Mouse (Mus musculus): ENCODE data around the gene Mkrn3. TPM values are rescaled to one million over a fixed set of nuclear protein-coding genes. Genes with fewer than 3 reads are reported as not detected.

The Mkrn3 gene
- 0.31 and 0.48 TPM in 2 replicates for polyA plus RNA-seq (2015; fragmentation: Nextera tagmentation; extraction: Ambion mirVana)

- ATAC-seq (ENCODE audit: insufficient read depth) = 0 out of 2 replicates have a peak, but pooled peaks have one; percentile 18
- H3K4me2 ChIP-seq = peak within 1 kb of the TSS; percentile 69
Observed at GRCm38 (mm10) chr7:62419493-62420360, at the start of gene Mkrn3. Mkrn3 (minus strand) TSS chr7:62420139.

GRCm38 (mm10) chr7:62463878-62464755 lies 44.2 kb upstream of the Mkrn3 start, which contains the start of gene Peg12:
Peg12 (minus strand) TSS chr7:62464510.
- peak; percentile 61 for ATAC-seq (ENCODE audit: insufficient read depth)
- Histone ChIP-seq H3K4me2 (peak within 1 kb of the TSS; percentile 67), H3K4me3 (replicated peaks) (peak within 1 kb of the TSS; percentile 49), H3K9ac (peak within 1 kb of the TSS; percentile 25; the same call in 1 of the 2 replicates), H3K9me3 (replicated peaks) (no peaks in the 10 kb centered on the region), H3K27me3 (peaks cover 12% of the 10 kb centered on the region; the same call in 1 of the 2 replicates), H3K27ac (replicated peaks) (no peak within 1 kb of the TSS), H3K4me1 (replicated peaks) (no peaks in the 10 kb centered on the region), H3K36me3 (replicated peaks) (no peaks in the 10 kb centered on the region)
- WGBS (ENCODE audit: insufficient replicate concordance) = 13% methylated on average over 61 of the region's 82 CpGs

More at GRCm38 (mm10) chr7:62419493-62420360, at the start of gene Mkrn3:
- H3K9ac ChIP-seq = no peak within 1 kb of the TSS
- no peaks in the 10 kb centered on the region for H3K36me3 ChIP-seq (replicated peaks)
- H3K27ac ChIP-seq (replicated peaks) = no peak within 1 kb of the TSS
- H3K4me1 ChIP-seq (replicated peaks) = 0 out of 2 replicates have a peak, but pooled peaks cover 2% of the 10 kb centered on the region
- no peaks in the 10 kb centered on the region for H3K9me3 ChIP-seq (replicated peaks)
- H3K27me3 ChIP-seq = no peaks in the 10 kb centered on the region
- WGBS (ENCODE audit: insufficient replicate concordance) = 22% methylated on average over 49 of the region's 49 CpGs
- H3K4me3 ChIP-seq (replicated peaks) = peak within 1 kb of the TSS; percentile 58

GRCm38 (mm10) chr7:62463007-62463877 lies 43.3 kb upstream of the Mkrn3 start:
- no peaks in the 10 kb centered on the region for H3K9me3 ChIP-seq (replicated peaks)
- H3K4me1 ChIP-seq (replicated peaks) = no peaks in the 10 kb centered on the region
- H3K4me3 ChIP-seq (replicated peaks) = peak overlapping the region; percentile 49
- no peak overlapping the region for H3K9ac ChIP-seq
- WGBS (ENCODE audit: insufficient replicate concordance) = 23% methylated on average over 55 of the region's 55 CpGs
- peaks cover 12% of the 10 kb centered on the region; the same call in 1 of the 2 replicates for H3K27me3 ChIP-seq
- H3K27ac ChIP-seq (replicated peaks) = no peak overlapping the region
- H3K4me2 ChIP-seq = peak overlapping the region; percentile 67
- ATAC-seq (ENCODE audit: insufficient read depth) = no peak
- no peaks in the 10 kb centered on the region for H3K36me3 ChIP-seq (replicated peaks)

GRCm38 (mm10) chr7:62462229-62463006 lies 42.5 kb upstream of the Mkrn3 start:
- no peak overlapping the region for H3K27ac ChIP-seq (replicated peaks)

GRCm38 (mm10) chr7:62452353-62452752 lies 32.4 kb upstream of the Mkrn3 start:
- 29% methylated on average over 2 of the region's 2 CpGs for WGBS (ENCODE audit: insufficient replicate concordance)
- H3K4me2 ChIP-seq = no peak overlapping the region
- no peak overlapping the region for H3K9ac ChIP-seq
- H3K27me3 ChIP-seq = no peaks in the 10 kb centered on the region
- H3K27ac ChIP-seq (replicated peaks) = no peak overlapping the region
- ATAC-seq (ENCODE audit: insufficient read depth) = no peak
- H3K4me3 ChIP-seq (replicated peaks) = no peak overlapping the region
- no peaks in the 10 kb centered on the region for H3K9me3 ChIP-seq (replicated peaks)
- no peaks in the 10 kb centered on the region for H3K36me3 ChIP-seq (replicated peaks)
- no peaks in the 10 kb centered on the region for H3K4me1 ChIP-seq (replicated peaks)

More at GRCm38 (mm10) chr7:62462229-62463006, 42.5 kb upstream of the Mkrn3 start:
- ATAC-seq (ENCODE audit: insufficient read depth) = no peak
- 28% methylated on average over 13 of the region's 13 CpGs for WGBS (ENCODE audit: insufficient replicate concordance)
- no peaks in the 10 kb centered on the region for H3K4me1 ChIP-seq (replicated peaks)
- peak overlapping the region; percentile 49; the same call in 1 of the 2 replicates for H3K4me3 ChIP-seq (replicated peaks)
- no peak overlapping the region for H3K9ac ChIP-seq
- no peaks in the 10 kb centered on the region for H3K36me3 ChIP-seq (replicated peaks)
- H3K4me2 ChIP-seq = peak overlapping the region; percentile 67; the same call in 1 of the 2 replicates
- H3K9me3 ChIP-seq (replicated peaks) = no peaks in the 10 kb centered on the region
- H3K27me3 ChIP-seq = peaks cover 12% of the 10 kb centered on the region; the same call in 1 of the 2 replicates

- H3K27me3 ChIP-seq = no peaks in the 10 kb centered on the region
- no peak for ATAC-seq (ENCODE audit: insufficient read depth)
- no peak overlapping the region for H3K4me2 ChIP-seq
Observed at GRCm38 (mm10) chr7:62445431-62446165, 25.7 kb upstream of the Mkrn3 start.

GRCm38 (mm10) chr7:62436394-62436793 lies 16.5 kb upstream of the Mkrn3 start:
- WGBS (ENCODE audit: insufficient replicate concordance) = 28% methylated on average over 2 of the region's 2 CpGs
- Histone ChIP-seq H3K36me3 (replicated peaks) (no peaks in the 10 kb centered on the region), H3K9me3 (replicated peaks) (no peaks in the 10 kb centered on the region), H3K4me3 (replicated peaks) (no peak overlapping the region), H3K9ac (no peak overlapping the region), H3K4me2 (no peak overlapping the region), H3K4me1 (replicated peaks) (no peaks in the 10 kb centered on the region), H3K27me3 (no peaks in the 10 kb centered on the region), H3K27ac (replicated peaks) (no peak overlapping the region)
- ATAC-seq (ENCODE audit: insufficient read depth) = no peak

More at GRCm38 (mm10) chr7:62445431-62446165, 25.7 kb upstream of the Mkrn3 start:
- Histone ChIP-seq H3K36me3 (replicated peaks) (no peaks in the 10 kb centered on the region), H3K9me3 (replicated peaks) (no peaks in the 10 kb centered on the region), H3K4me3 (replicated peaks) (no peak overlapping the region), H3K9ac (no peak overlapping the region), H3K4me1 (replicated peaks) (no peaks in the 10 kb centered on the region), H3K27ac (replicated peaks) (no peak overlapping the region)

GRCm38 (mm10) chr7:62433243-62433642 lies 13.3 kb upstream of the Mkrn3 start:
- no peaks in the 10 kb centered on the region for H3K9me3 ChIP-seq (replicated peaks)
- no peak overlapping the region for H3K9ac ChIP-seq
- 18% methylated on average over 3 of the region's 3 CpGs for WGBS (ENCODE audit: insufficient replicate concordance)
- H3K36me3 ChIP-seq (replicated peaks) = no peaks in the 10 kb centered on the region
- H3K27ac ChIP-seq (replicated peaks) = no peak overlapping the region
- no peak overlapping the region for H3K4me3 ChIP-seq (replicated peaks)
- no peak for ATAC-seq (ENCODE audit: insufficient read depth)
- H3K4me1 ChIP-seq (replicated peaks) = no peaks in the 10 kb centered on the region
- no peak overlapping the region for H3K4me2 ChIP-seq
- no peaks in the 10 kb centered on the region for H3K27me3 ChIP-seq

GRCm38 (mm10) chr7:62428337-62428736 lies 8.4 kb upstream of the Mkrn3 start:
- H3K36me3 ChIP-seq (replicated peaks) = no peaks in the 10 kb centered on the region
- H3K4me3 ChIP-seq (replicated peaks) = no peak overlapping the region
- no peak overlapping the region for H3K27ac ChIP-seq (replicated peaks)
- WGBS (ENCODE audit: insufficient replicate concordance) = 23% methylated on average over 8 of the region's 8 CpGs
- H3K4me2 ChIP-seq = no peak overlapping the region
- H3K27me3 ChIP-seq = no peaks in the 10 kb centered on the region
- no peak overlapping the region for H3K9ac ChIP-seq
- no peak for ATAC-seq (ENCODE audit: insufficient read depth)
- H3K9me3 ChIP-seq (replicated peaks) = no peaks in the 10 kb centered on the region
- no peaks in the 10 kb centered on the region for H3K4me1 ChIP-seq (replicated peaks)
